12 mouse cellular contexts compared by ENCODE assay signal in the genomic region with DNA sequence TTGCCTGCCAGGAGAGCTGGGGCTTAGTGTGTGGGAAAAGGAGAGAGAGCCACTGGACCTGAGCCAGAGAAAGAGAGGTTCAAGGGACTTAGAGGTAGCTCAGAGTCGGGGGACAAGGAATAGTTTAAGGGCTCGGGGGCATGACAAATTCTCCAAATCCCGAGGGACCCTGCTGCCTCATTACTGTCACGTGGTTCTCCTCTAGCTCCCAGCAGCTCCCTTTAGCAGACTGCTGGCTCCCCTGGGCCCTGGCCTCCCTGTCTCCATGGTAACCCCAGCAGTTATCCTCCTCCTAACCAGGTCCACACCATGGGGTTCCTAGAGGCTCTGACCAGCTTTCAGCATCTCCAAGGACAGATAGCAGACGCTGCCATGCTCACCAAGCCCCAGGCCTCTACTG. TPM values are rescaled to one million over a fixed set of nuclear protein-coding genes. Genes with fewer than 3 reads are reported as not detected.
DNase-seq lines count a peak whose midpoint lies in the region; ATAC-seq and TF ChIP-seq lines count a peak whose summit lies in the region.
"Had no signal": no experiment of that assay in that cellular context is flagged by ENCODE, and none has a peak within 500 bp of the region (broad histone marks: within the 10 kb centered on the region; RNA-seq: fewer than 3 reads in every experiment).

No protein-coding gene starts in this region.

- H3K36me3 ChIP-seq in heart, embryonic 13.5 days, result no peaks in the 10 kb centered on the region
- H3K36me3 ChIP-seq in hindbrain, embryonic 11.5 days (ENCODE audit: control insufficient read depth, insufficient read depth, low read length), result no peaks in the 10 kb centered on the region
- H3K36me3 ChIP-seq in midbrain, postnatal 0 days (ENCODE audit: insufficient read depth, low read length), result peaks cover 17% of the 10 kb centered on the region
- H3K36me3 ChIP-seq in limb, embryonic 10.5 days, result no peaks in the 10 kb centered on the region
- H3K36me3 ChIP-seq: embryonic facial prominence, embryonic 13.5 days had no signal

- no peak overlapping the region for H3K27ac ChIP-seq in heart, embryonic 13.5 days (replicated peaks)
- H3K27ac ChIP-seq in hindbrain, embryonic 11.5 days (ENCODE audit: low read depth, low read length), result peak overlapping the region; percentile 72
- peak overlapping the region; percentile 98 for H3K27ac ChIP-seq in midbrain, postnatal 0 days (ENCODE audit: low read depth, low read length)
- H3K27ac ChIP-seq in limb, embryonic 10.5 days, result no peak overlapping the region
- H3K27ac ChIP-seq: embryonic facial prominence, embryonic 13.5 days had no signal

- ATAC-seq in heart, embryonic 13.5 days (ENCODE audit: extremely low read depth, insufficient number of reproducible peaks, low FRiP score, low TSS enrichment), result no peak
- ATAC-seq in hindbrain, embryonic 11.5 days (ENCODE audit: low FRiP score), result peak; percentile 52; the same call in 1 of the 2 replicates
- ATAC-seq in midbrain, postnatal 0 days (ENCODE audit: low FRiP score), result no peak
- ATAC-seq: CD4-positive, CD25-positive, alpha-beta regulatory T cell, adult 4 months had no signal

- WGBS in heart, embryonic 13.5 days, result 7% methylated on average over 5 of the region's 5 CpGs
- 0% methylated on average over 5 of the region's 5 CpGs for WGBS in hindbrain, embryonic 11.5 days
- 0% methylated on average over 5 of the region's 5 CpGs for WGBS in midbrain, postnatal 0 days
- WGBS in limb, embryonic 10.5 days, result 10% methylated on average over 5 of the region's 5 CpGs

- no peak for DNase-seq in heart, postnatal 25 days (ENCODE audit: low spot score)
- DNase-seq in cerebellum, adult 9-11 months, result peak; percentile 78
- peak; percentile 73 for DNase-seq in hindbrain, embryonic 11.5 days (ENCODE audit: low spot score)
- DNase-seq in midbrain, postnatal 0 days (ENCODE audit: low spot score), result peak; percentile 61
- DNase-seq in gastrocnemius, adult 18-20 months (ENCODE audit: low spot score), result no peak
- no peak for DNase-seq in kidney, postnatal 14 days
- no peak for DNase-seq in limb, embryonic 10.5 days (ENCODE audit: low spot score)
- DNase-seq: kidney, postnatal 10 days; liver had no signal

- no peak overlapping the region for H3K9ac ChIP-seq in heart, embryonic 13.5 days
- peak overlapping the region; percentile 3; the same call in 1 of the 2 replicates for H3K9ac ChIP-seq in hindbrain, embryonic 11.5 days (ENCODE audit: low read depth, low read length)
- peak overlapping the region; percentile 95 for H3K9ac ChIP-seq in midbrain, postnatal 0 days (replicated peaks; ENCODE audit: low read length, poor library complexity, severe bottlenecking)
- H3K9ac ChIP-seq: embryonic facial prominence, embryonic 13.5 days had no signal

- intact Hi-C loops in heart, postnatal 25 days (cut with DNase I), result no loop called here

- no peak for TF ChIP-seq CTCF in midbrain, postnatal 0 days (IDR thresholded peaks at IDR 0.05)

- H3K9me3 ChIP-seq in heart, embryonic 13.5 days, result no peaks in the 10 kb centered on the region
- no peaks in the 10 kb centered on the region for H3K9me3 ChIP-seq in hindbrain, embryonic 11.5 days (ENCODE audit: control insufficient read depth, low read length)
- H3K9me3 ChIP-seq in midbrain, postnatal 0 days (ENCODE audit: low read length), result no peaks in the 10 kb centered on the region
- H3K9me3 ChIP-seq in limb, embryonic 10.5 days (replicated peaks), result no peaks in the 10 kb centered on the region
- H3K9me3 ChIP-seq: embryonic facial prominence, embryonic 13.5 days had no signal

- H3K4me3 ChIP-seq in heart, embryonic 13.5 days, result no peak overlapping the region
- peak overlapping the region; percentile 63 for H3K4me3 ChIP-seq in hindbrain, embryonic 11.5 days (ENCODE audit: low read depth, low read length)
- H3K4me3 ChIP-seq in midbrain, postnatal 0 days (ENCODE audit: low read depth, low read length), result peak overlapping the region; percentile 84
- H3K4me3 ChIP-seq in limb, embryonic 10.5 days, result no peak overlapping the region

- peaks cover 71% of the 10 kb centered on the region for H3K27me3 ChIP-seq in heart, embryonic 13.5 days (replicated peaks)
- H3K27me3 ChIP-seq in hindbrain, embryonic 11.5 days (ENCODE audit: control insufficient read depth, insufficient read depth, low read length), result peaks cover 9% of the 10 kb centered on the region
- no peaks in the 10 kb centered on the region for H3K27me3 ChIP-seq in midbrain, postnatal 0 days (ENCODE audit: insufficient read depth, low read length)
- peaks cover 69% of the 10 kb centered on the region for H3K27me3 ChIP-seq in limb, embryonic 10.5 days (ENCODE audit: low read depth, poor library complexity, severe bottlenecking)

- peaks cover 35% of the 10 kb centered on the region for H3K4me1 ChIP-seq in heart, embryonic 13.5 days
- H3K4me1 ChIP-seq in hindbrain, embryonic 11.5 days (replicated peaks; ENCODE audit: control insufficient read depth, insufficient read depth, low read length), result peaks cover 16% of the 10 kb centered on the region
- peaks cover 23% of the 10 kb centered on the region for H3K4me1 ChIP-seq in midbrain, postnatal 0 days (ENCODE audit: insufficient read depth, low read length)
- peaks cover 42% of the 10 kb centered on the region for H3K4me1 ChIP-seq in limb, embryonic 10.5 days

- H3K4me2 ChIP-seq in heart, embryonic 13.5 days, result peak overlapping the region; percentile 87; the same call in 1 of the 2 replicates
- H3K4me2 ChIP-seq in hindbrain, embryonic 11.5 days (replicated peaks; ENCODE audit: low read depth, low read length), result peak overlapping the region; percentile 73
- H3K4me2 ChIP-seq in midbrain, postnatal 0 days (ENCODE audit: low read depth, low read length, poor library complexity, severe bottlenecking), result peak overlapping the region; percentile 96

RNA-seq across cellular contexts. Expression of gene Rundc3a, which starts 2.0 kb away (rescaled TPM):
- polyA plus RNA-seq in heart, embryonic 13.5 days (2015; fragmentation: Nextera tagmentation; extraction: Ambion mirVana), result 1.1 and 1.7 TPM in 2 replicates
- not detected for total RNA-seq in heart, postnatal 25 days (2021)
- 43.3 and 47.8 TPM in 2 replicates for polyA plus RNA-seq in hindbrain, embryonic 11.5 days (2014; fragmentation: Nextera tagmentation; extraction: Ambion mirVana)
- 379 and 397 TPM in 2 replicates for total RNA-seq in midbrain, postnatal 0 days (2014; rRNA removed)
- 127 and 133 TPM in 2 replicates for polyA plus RNA-seq in midbrain, postnatal 0 days (2015; fragmentation: Nextera tagmentation; extraction: Ambion mirVana)
- not detected for total RNA-seq in gastrocnemius, adult 18-20 months (2021)
- 1.2 and 1.3 TPM in 2 replicates for polyA plus RNA-seq in limb, embryonic 10.5 days (2016; fragmentation: Nextera tagmentation; extraction: Ambion mirVana)

RNA-seq across cellular contexts. Expression of gene Slc25a39, which starts 12.5 kb away (rescaled TPM):
- polyA plus RNA-seq in heart, embryonic 13.5 days (2015; fragmentation: Nextera tagmentation; extraction: Ambion mirVana), result 287 and 294 TPM in 2 replicates
- 100 to 1,000 TPM; 163 to 175 TPM for total RNA-seq in heart, postnatal 25 days (2021)
- 152 and 166 TPM in 2 replicates for polyA plus RNA-seq in hindbrain, embryonic 11.5 days (2014; fragmentation: Nextera tagmentation; extraction: Ambion mirVana)
- 139 and 176 TPM in 2 replicates for total RNA-seq in midbrain, postnatal 0 days (2014; rRNA removed)
- polyA plus RNA-seq in midbrain, postnatal 0 days (2015; fragmentation: Nextera tagmentation; extraction: Ambion mirVana), result 132 and 148 TPM in 2 replicates
- 10 to 100 TPM; 61.2 to 62.0 TPM for total RNA-seq in gastrocnemius, adult 18-20 months (2021)
- polyA plus RNA-seq in limb, embryonic 10.5 days (2016; fragmentation: Nextera tagmentation; extraction: Ambion mirVana), result 209 and 242 TPM in 2 replicates

RNA-seq across cellular contexts. Expression of gene Slc4a1, which starts 29.2 kb away (rescaled TPM):
- polyA plus RNA-seq in heart, embryonic 13.5 days (2015; fragmentation: Nextera tagmentation; extraction: Ambion mirVana), result 47.2 and 59.5 TPM in 2 replicates
- total RNA-seq in heart, postnatal 25 days (2021), result 1 to 10 TPM; 5.3 to 9.5 TPM
- polyA plus RNA-seq in hindbrain, embryonic 11.5 days (2014; fragmentation: Nextera tagmentation; extraction: Ambion mirVana), result 25.8 and 28.1 TPM in 2 replicates
- 0.33 and 1.1 TPM in 2 replicates for total RNA-seq in midbrain, postnatal 0 days (2014; rRNA removed)
- polyA plus RNA-seq in midbrain, postnatal 0 days (2015; fragmentation: Nextera tagmentation; extraction: Ambion mirVana), result 0.27 and 0.42 TPM in 2 replicates
- under 1 TPM in 1 of 2 experiments, not detected in 1; 0.07 TPM for total RNA-seq in gastrocnemius, adult 18-20 months (2021)
- 34.5 and 37.2 TPM in 2 replicates for polyA plus RNA-seq in limb, embryonic 10.5 days (2016; fragmentation: Nextera tagmentation; extraction: Ambion mirVana)
- polyA plus RNA-seq: CD4-positive, CD25-positive, alpha-beta regulatory T cell, adult 4 months had no signal

RNA-seq across cellular contexts. Expression of gene Grn, which starts 34.9 kb away (rescaled TPM):
- polyA plus RNA-seq in heart, embryonic 13.5 days (2015; fragmentation: Nextera tagmentation; extraction: Ambion mirVana), result 220 and 224 TPM in 2 replicates
- total RNA-seq in heart, postnatal 25 days (2021), result 100 to 1,000 TPM; 101 to 104 TPM
- 43.3 and 47.2 TPM in 2 replicates for polyA plus RNA-seq in hindbrain, embryonic 11.5 days (2014; fragmentation: Nextera tagmentation; extraction: Ambion mirVana)
- 74.2 and 78.0 TPM in 2 replicates for total RNA-seq in midbrain, postnatal 0 days (2014; rRNA removed)
- polyA plus RNA-seq in midbrain, postnatal 0 days (2015; fragmentation: Nextera tagmentation; extraction: Ambion mirVana), result 90.4 and 91.7 TPM in 2 replicates
- 10 to 100 TPM; 17.1 to 20.7 TPM for total RNA-seq in gastrocnemius, adult 18-20 months (2021)
- polyA plus RNA-seq in limb, embryonic 10.5 days (2016; fragmentation: Nextera tagmentation; extraction: Ambion mirVana), result 78.5 and 93.2 TPM in 2 replicates

RNA-seq across cellular contexts. Expression of gene Fam171a2, which starts 52.2 kb away (rescaled TPM):
- polyA plus RNA-seq in heart, embryonic 13.5 days (2015; fragmentation: Nextera tagmentation; extraction: Ambion mirVana), result 2.8 and 2.9 TPM in 2 replicates
- 1 to 10 TPM; 5.8 to 6.5 TPM for total RNA-seq in heart, postnatal 25 days (2021)
- polyA plus RNA-seq in hindbrain, embryonic 11.5 days (2014; fragmentation: Nextera tagmentation; extraction: Ambion mirVana), result 10.7 and 11.7 TPM in 2 replicates
- 584 and 605 TPM in 2 replicates for total RNA-seq in midbrain, postnatal 0 days (2014; rRNA removed)
- 22.5 and 25.4 TPM in 2 replicates for polyA plus RNA-seq in midbrain, postnatal 0 days (2015; fragmentation: Nextera tagmentation; extraction: Ambion mirVana)
- 1 to 10 TPM in 1 of 2 experiments, under 1 TPM in 1; 0.62 to 1.1 TPM for total RNA-seq in gastrocnemius, adult 18-20 months (2021)
- 3.7 and 4.2 TPM in 2 replicates for polyA plus RNA-seq in limb, embryonic 10.5 days (2016; fragmentation: Nextera tagmentation; extraction: Ambion mirVana)
- polyA plus RNA-seq: CD4-positive, CD25-positive, alpha-beta regulatory T cell, adult 4 months had no signal

Comparison
In these comparisons a context has a peak if more than half of its experiments do, and no peak if none do; other contexts are left out.
1. H3K27ac ChIP-seq: peak in hindbrain, embryonic 11.5 days (single experiment) and midbrain, postnatal 0 days (single experiment); none in heart, embryonic 13.5 days (single experiment) and limb, embryonic 10.5 days (single experiment).
2. H3K4me3 ChIP-seq: peak in hindbrain, embryonic 11.5 days (single experiment) and midbrain, postnatal 0 days (single experiment); none in heart, embryonic 13.5 days (single experiment) and limb, embryonic 10.5 days (single experiment).
3. DNase-seq: peak in cerebellum, adult 9-11 months (single experiment), hindbrain, embryonic 11.5 days (single experiment) and midbrain, postnatal 0 days (single experiment); none in heart, postnatal 25 days (single experiment), gastrocnemius, adult 18-20 months (single experiment), kidney, postnatal 14 days (single experiment) and limb, embryonic 10.5 days (single experiment).
4. RNA of gene Rundc3a, which starts 2.0 kb away (polyA plus RNA-seq): 127 to 133 TPM in midbrain, postnatal 0 days and 43.3 to 47.8 TPM in hindbrain, embryonic 11.5 days; 1.1 to 1.7 TPM in heart, embryonic 13.5 days and 1.2 to 1.3 TPM in limb, embryonic 10.5 days; every median in the first group is over 10 times any median in the second.
5. RNA of gene Slc4a1, which starts 29.2 kb away (polyA plus RNA-seq): 47.2 to 59.5 TPM in heart, embryonic 13.5 days, 34.5 to 37.2 TPM in limb, embryonic 10.5 days and 25.8 to 28.1 TPM in hindbrain, embryonic 11.5 days; 0.27 to 0.42 TPM in midbrain, postnatal 0 days; every median in the first group is over 10 times any median in the second.
6. Peak in every context shown above with its lines, with median percentiles within 50 percentile points of each other: H3K4me2 ChIP-seq.